Mouse (Mus musculus): ENCODE results near the gene Dhx16. TPM values are rescaled to one million over a fixed set of nuclear protein-coding genes. Genes with fewer than 3 reads are reported as not detected.
A peak's percentile ranks its signal among the peaks of the same experiment; 100 is the strongest.

The Dhx16 gene
- total and polyA plus RNA-seq, 3 experiments = 79.2 to 101 TPM; not detected in 1

GRCm38 (mm10) chr17:35923281-35923680, 43.7 kb downstream of the Dhx16 start:
- TF ChIP-seq POLR2AphosphoS5 (IDR thresholded peaks at IDR 0.05; ENCODE audit: borderline replicate concordance, low read depth, low read length) (no peak), POLR2A (IDR thresholded peaks at IDR 0.05; ENCODE audit: control insufficient read depth in 1 of 2, insufficient read depth in 1 of 2, low read depth in 1 of 2, low read length in 2 of 2, poor library complexity in 1 of 2) (peak in 1 of 2 experiments; percentile 43; a peak in 1 of 4 replicates)
- Histone ChIP-seq H3K4me1 (ENCODE audit: control insufficient read depth in 1 of 2, insufficient read depth in 2 of 2, low read length in 2 of 2) (peaks cover 27 to 68% of the 10 kb centered on the region in 2 experiments), H3K9ac (ENCODE audit: control insufficient read depth, low read depth, low read length, poor library complexity, severe bottlenecking) (no peak overlapping the region), H3K9me3 (replicated peaks; ENCODE audit: insufficient read depth, low read length) (no peaks in the 10 kb centered on the region), H3K36me3 (ENCODE audit: control insufficient read depth in 1 of 2, insufficient read depth in 2 of 2, low read length in 2 of 2) (peaks cover 10 to 77% of the 10 kb centered on the region in 2 experiments), H3K27ac (ENCODE audit: control insufficient read depth, low read depth, low read length) (no peak overlapping the region), H3K79me2 (ENCODE audit: control insufficient read depth, insufficient read depth, low read length, poor library complexity) (peaks cover 14% of the 10 kb centered on the region), H3K27me3 (ENCODE audit: control insufficient read depth in 1 of 2, insufficient read depth in 2 of 2, low read length in 2 of 2) (no peaks in the 10 kb centered on the region), H3K4me3 (ENCODE audit: control insufficient read depth in 1 of 2, insufficient read depth in 1 of 2, low read depth in 2 of 2, low read length in 2 of 2) (no peak overlapping the region)
- DNase-seq (ENCODE audit: low read depth, low spot score) = no peak

GRCm38 (mm10) chr17:35927471-35927870, 47.9 kb downstream of the Dhx16 start:
- peaks cover 18 to 45% of the 10 kb centered on the region in 2 experiments for H3K4me1 ChIP-seq (ENCODE audit: control insufficient read depth in 1 of 2, insufficient read depth in 2 of 2, low read length in 2 of 2)
- H3K79me2 ChIP-seq (ENCODE audit: control insufficient read depth, insufficient read depth, low read length, poor library complexity) = peaks cover 2% of the 10 kb centered on the region; the same call in 1 of the 2 replicates
- peaks cover 13 to 54% of the 10 kb centered on the region in 2 experiments for H3K36me3 ChIP-seq (ENCODE audit: control insufficient read depth in 1 of 2, insufficient read depth in 2 of 2, low read length in 2 of 2)
- no peaks in the 10 kb centered on the region for H3K9me3 ChIP-seq (replicated peaks; ENCODE audit: insufficient read depth, low read length)
- peak overlapping the region; percentile 86 for H3K27ac ChIP-seq (ENCODE audit: control insufficient read depth, low read depth, low read length)
- no peak overlapping the region for H3K4me3 ChIP-seq (ENCODE audit: control insufficient read depth in 1 of 2, insufficient read depth in 1 of 2, low read depth in 2 of 2, low read length in 2 of 2)
- no peak overlapping the region for H3K9ac ChIP-seq (ENCODE audit: control insufficient read depth, low read depth, low read length, poor library complexity, severe bottlenecking)
- H3K27me3 ChIP-seq (ENCODE audit: control insufficient read depth in 1 of 2, insufficient read depth in 2 of 2, low read length in 2 of 2) = no peaks in the 10 kb centered on the region
- peak; percentile 92 for DNase-seq (ENCODE audit: low read depth, low spot score)
- peak; percentile 96 for TF ChIP-seq ETS1 (IDR thresholded peaks at IDR 0.05; ENCODE audit: low read depth, low read length)
- no peak for TF ChIP-seq MXI1 (IDR thresholded peaks at IDR 0.05; ENCODE audit: low read depth, low read length)
- peak; percentile 99 for TF ChIP-seq GATA1 (IDR thresholded peaks at IDR 0.05; ENCODE audit: low read depth, low read length)
- peak; percentile 66; the same call in 1 of the 2 replicates for TF ChIP-seq RCOR1 (IDR thresholded peaks at IDR 0.05; ENCODE audit: low read depth, low read length)
- peak; percentile 35; the same call in 1 of the 2 replicates for TF ChIP-seq BHLHE40 (IDR thresholded peaks at IDR 0.05; ENCODE audit: borderline replicate concordance, low read depth, low read length)
- peak; percentile 97 for TF ChIP-seq TCF12 (IDR thresholded peaks at IDR 0.05; ENCODE audit: low read depth, low read length)
- no peak for TF ChIP-seq CTCF (IDR thresholded peaks at IDR 0.05 in 2 of 3, conservative IDR thresholded peaks at IDR 0.05 in 1 of 3; ENCODE audit: control insufficient read depth in 1 of 3, insufficient read depth in 1 of 3, low read depth in 2 of 3, low read length in 3 of 3, poor library complexity in 1 of 3, severe bottlenecking in 1 of 3)
- TF ChIP-seq EP300 (IDR thresholded peaks at IDR 0.05; ENCODE audit: low read depth in 1 of 2, low read length in 2 of 2) = peak; percentile 94 to 95
- TF ChIP-seq SIN3A (IDR thresholded peaks at IDR 0.05; ENCODE audit: low read length) = peak; percentile 79
- TF ChIP-seq TAL1 (IDR thresholded peaks at IDR 0.05; ENCODE audit: low read length) = peak; percentile 87
- 0 out of 2 replicates have a peak, but pooled peaks have one; percentile 49 for TF ChIP-seq JUND (IDR thresholded peaks at IDR 0.05; ENCODE audit: low read depth, low read length)
- TF ChIP-seq ZKSCAN1 (IDR thresholded peaks at IDR 0.05; ENCODE audit: low read depth, low read length) = no peak
- peak; percentile 74; the same call in 1 of the 2 replicates for TF ChIP-seq MYC (IDR thresholded peaks at IDR 0.05; ENCODE audit: low read depth, low read length)
- peak; percentile 94 for TF ChIP-seq MYB (IDR thresholded peaks at IDR 0.05; ENCODE audit: low read depth, low read length)
